Mouse (Mus musculus) liver, embryonic 12.5 days (tissue): ENCODE measurements around the gene Plk5. TPM values are rescaled to one million over a fixed set of nuclear protein-coding genes. Genes with fewer than 3 reads are reported as not detected.

ENCODE experiments used
- ATAC-seq: fragments of 200-750 bp; cut with Nextera tagmentation; 2 replicates; pipeline ENCODE4 v1.8.0; 2017; ENCODE audit warnings: moderate number of reproducible peaks, mild to moderate bottlenecking, moderate library complexity
- H3K27ac ChIP-seq: fragments of 300-500 bp; sonication (generic); 2 replicates; pipeline ENCODE4 v1.5.1; 2016; ENCODE audit warnings: mild to moderate bottlenecking
- H3K27me3 ChIP-seq: fragments of 300-500 bp; sonication (generic); replicated peaks from 2 replicates; pipeline ENCODE4 v1.6.1; 2016; ENCODE audit warnings: mild to moderate bottlenecking, moderate library complexity
- H3K36me3 ChIP-seq: fragments of 300-500 bp; sonication (generic); 2 replicates; pipeline ENCODE4 v1.6.1; 2016; ENCODE audit warnings: mild to moderate bottlenecking, moderate library complexity
- H3K4me1 ChIP-seq: fragments of 300-500 bp; sonication (generic); 2 replicates; pipeline ENCODE4 v1.6.1; 2016
- H3K4me2 ChIP-seq: fragments of 300-500 bp; sonication (generic); 2 replicates; pipeline ENCODE4 v1.6.1; 2016; ENCODE audit warnings: mild to moderate bottlenecking, moderate library complexity
- H3K4me3 ChIP-seq: fragments of 300-500 bp; sonication (generic); 2 replicates; pipeline ENCODE4 v1.5.1; 2016; ENCODE audit warnings: mild to moderate bottlenecking, moderate library complexity
- H3K9ac ChIP-seq: fragments of 300-500 bp; sonication (generic); 2 replicates; pipeline ENCODE4 v1.6.1; 2016; ENCODE audit warnings: mild to moderate bottlenecking, moderate library complexity
- H3K9me3 ChIP-seq: fragments of 300-500 bp; sonication (generic); replicated peaks from 2 replicates; pipeline ENCODE4 v1.6.1; 2016; ENCODE audit warnings: mild to moderate bottlenecking, moderate library complexity
- WGBS: fragments of 180-500 bp; shearing (Covaris S2); methylation state at CpG from one replicate; pipeline ENCODE4 v1.1.7; 2016; ENCODE audit not compliant: insufficient replicate concordance; 5-methylcytosine and 5-hydroxymethylcytosine counted together
- polyA plus RNA-seq: library from polyadenylated mRNA; unstranded; fragments of >200 nt; fragmentation: Nextera tagmentation; extraction: Ambion mirVana; gene quantifications from 2 replicates; pipeline ENCODE4 v1.2.1, GENCODE M21; 2016

Plk5 gene
- polyA plus RNA-seq, 1 experiment from 2014 or later, result 0.06 TPM

GRCm38 (mm10) chr10:80321670-80322581 is 34.3 kb upstream of the Plk5 start:
- no peak for ATAC-seq
- peak overlapping the region; percentile 76 for H3K4me3 ChIP-seq
- H3K9me3 ChIP-seq, result no peaks in the 10 kb centered on the region
- H3K36me3 ChIP-seq, result peaks cover 23% of the 10 kb centered on the region
- H3K27ac ChIP-seq, result peak overlapping the region; percentile 88
- 92% methylated on average over 21 of the region's 21 CpGs for WGBS
- peak overlapping the region; percentile 99 for H3K4me2 ChIP-seq
- peaks cover 86% of the 10 kb centered on the region for H3K4me1 ChIP-seq
- peaks cover 9% of the 10 kb centered on the region for H3K27me3 ChIP-seq
- peak overlapping the region; percentile 79 for H3K9ac ChIP-seq

GRCm38 (mm10) chr10:80322811-80323211 is 33.4 kb upstream of the Plk5 start:
- H3K27ac ChIP-seq, result peak overlapping the region; percentile 88
- H3K9me3 ChIP-seq, result no peaks in the 10 kb centered on the region
- H3K4me2 ChIP-seq, result peak overlapping the region; percentile 99
- H3K4me1 ChIP-seq, result peaks cover 77% of the 10 kb centered on the region
- H3K9ac ChIP-seq, result peak overlapping the region; percentile 79
- H3K4me3 ChIP-seq, result peak overlapping the region; percentile 76
- ATAC-seq, result peak; percentile 10
- WGBS, result 3% methylated on average over 28 of the region's 28 CpGs
- H3K27me3 ChIP-seq, result peaks cover under 1% of the 10 kb centered on the region; the same call in 1 of the 2 replicates
- H3K36me3 ChIP-seq, result peaks cover 17% of the 10 kb centered on the region

- Histone ChIP-seq H3K4me3 (peak overlapping the region; percentile 76), H3K27me3 (no peaks in the 10 kb centered on the region; the same call in 1 of the 2 replicates), H3K27ac (peak overlapping the region; percentile 88), H3K4me2 (peak overlapping the region; percentile 99), H3K4me1 (peaks cover 74% of the 10 kb centered on the region), H3K36me3 (peaks cover 10% of the 10 kb centered on the region), H3K9me3 (no peaks in the 10 kb centered on the region), H3K9ac (peak overlapping the region; percentile 79)
- ATAC-seq, result peak; percentile 73
- under 1% methylated on average over 46 of the region's 46 CpGs for WGBS
Measured at GRCm38 (mm10) chr10:80323261-80324119, 32.8 kb upstream of the Plk5 start.

- peak overlapping the region; percentile 79 for H3K9ac ChIP-seq
- ATAC-seq, result no peak
- H3K4me1 ChIP-seq, result peaks cover 74% of the 10 kb centered on the region
- H3K27me3 ChIP-seq, result no peaks in the 10 kb centered on the region; the same call in 1 of the 2 replicates
- peak overlapping the region; percentile 88 for H3K27ac ChIP-seq
- H3K4me2 ChIP-seq, result peak overlapping the region; percentile 99
- H3K4me3 ChIP-seq, result peak overlapping the region; percentile 76
- peaks cover under 1% of the 10 kb centered on the region; the same call in 1 of the 2 replicates for H3K36me3 ChIP-seq
- WGBS, result 69% methylated on average over 17 of the region's 17 CpGs
- no peaks in the 10 kb centered on the region for H3K9me3 ChIP-seq
Measured at GRCm38 (mm10) chr10:80324120-80325037, 31.9 kb upstream of the Plk5 start.

- Histone ChIP-seq H3K27ac (peak overlapping the region; percentile 56; the same call in 1 of the 2 replicates), H3K9me3 (no peaks in the 10 kb centered on the region), H3K36me3 (no peaks in the 10 kb centered on the region), H3K9ac (no peak overlapping the region), H3K4me2 (0 out of 2 replicates have a peak overlapping the region, but pooled peaks have one; percentile 4), H3K4me1 (peaks cover 75% of the 10 kb centered on the region), H3K27me3 (no peaks in the 10 kb centered on the region; the same call in 1 of the 2 replicates), H3K4me3 (no peak overlapping the region)
- 71% methylated on average over 21 of the region's 21 CpGs for WGBS
- no peak for ATAC-seq
Measured at GRCm38 (mm10) chr10:80325045-80325444, 31.2 kb upstream of the Plk5 start.

GRCm38 (mm10) chr10:80329273-80330081 is 26.8 kb upstream of the Plk5 start, which contains the start of the genes Pcsk4 and Reep6:
Gene Pcsk4, minus strand, starts transcription at chr10:80329498.
Gene Reep6, plus strand, starts transcription at chr10:80329953.
- ATAC-seq, result peak; percentile 81
- whole genome bisulfite sequencing, result 6% methylated on average over 36 of the region's 36 CpGs
- H3K27ac ChIP-seq, result peak within 1 kb of the TSS; percentile 93
- H3K9ac ChIP-seq, result peak within 1 kb of the TSS; percentile 74
- H3K4me3 ChIP-seq, result peak within 1 kb of the TSS; percentile 64
- no peaks in the 10 kb centered on the region for H3K9me3 ChIP-seq
- H3K27me3 ChIP-seq, result peaks cover 9% of the 10 kb centered on the region; the same call in 1 of the 2 replicates
- H3K4me1 ChIP-seq, result peaks cover 75% of the 10 kb centered on the region
- H3K36me3 ChIP-seq, result peaks cover 12% of the 10 kb centered on the region
- H3K4me2 ChIP-seq, result peak within 1 kb of the TSS; percentile 83

GRCm38 (mm10) chr10:80330084-80330483 is 26.2 kb upstream of the Plk5 start:
- WGBS, result 1% methylated on average over 41 of the region's 41 CpGs
- peaks cover 68% of the 10 kb centered on the region for H3K4me1 ChIP-seq
- H3K4me3 ChIP-seq, result peak overlapping the region; percentile 64
- ATAC-seq, result no peak
- peak overlapping the region; percentile 93 for H3K27ac ChIP-seq
- H3K9ac ChIP-seq, result peak overlapping the region; percentile 74
- H3K4me2 ChIP-seq, result peak overlapping the region; percentile 83
- no peaks in the 10 kb centered on the region for H3K9me3 ChIP-seq
- H3K27me3 ChIP-seq, result peaks cover 14% of the 10 kb centered on the region
- peaks cover 18% of the 10 kb centered on the region for H3K36me3 ChIP-seq

GRCm38 (mm10) chr10:80330888-80331287 is 25.4 kb upstream of the Plk5 start:
- H3K4me1 ChIP-seq, result peaks cover 60% of the 10 kb centered on the region
- no peaks in the 10 kb centered on the region for H3K9me3 ChIP-seq
- no peak for ATAC-seq
- WGBS, result 58% methylated on average over 2 of the region's 2 CpGs
- peak overlapping the region; percentile 64 for H3K4me3 ChIP-seq
- H3K27me3 ChIP-seq, result peaks cover 22% of the 10 kb centered on the region; the same call in 1 of the 2 replicates
- H3K4me2 ChIP-seq, result peak overlapping the region; percentile 83
- peak overlapping the region; percentile 74 for H3K9ac ChIP-seq
- H3K36me3 ChIP-seq, result peaks cover 26% of the 10 kb centered on the region
- H3K27ac ChIP-seq, result peak overlapping the region; percentile 93

- peak; percentile 82 for ATAC-seq
- Histone ChIP-seq H3K4me1 (peaks cover 57% of the 10 kb centered on the region), H3K36me3 (peaks cover 36% of the 10 kb centered on the region), H3K9ac (peak overlapping the region; percentile 74), H3K9me3 (no peaks in the 10 kb centered on the region), H3K4me3 (peak overlapping the region; percentile 64), H3K4me2 (peak overlapping the region; percentile 83), H3K27ac (peak overlapping the region; percentile 93), H3K27me3 (peaks cover 29% of the 10 kb centered on the region; the same call in 1 of the 2 replicates)
- WGBS, result 14% methylated on average over 10 of the region's 10 CpGs
Measured at GRCm38 (mm10) chr10:80331636-80332524, 24.4 kb upstream of the Plk5 start.
